Mouse (Mus musculus): ENCODE measurements around the gene Mrps18c. TPM values are rescaled to one million over a fixed set of nuclear protein-coding genes. Genes with fewer than 3 reads are reported as not detected.

Gene Mrps18c
- polyA plus RNA-seq, 1 experiment from 2014 or later, result 217 TPM

DNA sequence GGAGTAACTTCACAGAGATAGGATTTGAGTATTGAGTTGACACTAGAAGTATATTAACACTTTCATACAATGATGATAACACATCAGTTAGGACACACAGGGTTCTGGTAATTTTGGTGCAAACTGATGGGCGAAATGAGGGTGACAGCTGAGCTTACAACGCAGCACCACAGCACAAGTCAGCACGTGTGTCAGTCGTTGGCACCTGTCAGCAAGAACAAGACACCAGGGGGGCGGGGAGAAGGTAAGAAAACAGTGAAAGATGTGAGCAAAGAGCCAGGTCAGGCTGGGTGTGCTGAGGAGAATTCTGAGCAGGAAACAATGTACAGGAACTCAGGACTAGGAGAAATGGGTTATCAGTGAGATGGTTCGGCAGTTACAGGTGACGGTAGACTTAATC is 36.7 kb upstream of the Mrps18c start:
- no peak for DNase-seq (ENCODE audit: low spot score)
- no peak overlapping the region for H3K4me2 ChIP-seq (ENCODE audit: low read length)
- H3K9ac ChIP-seq (ENCODE audit: low read depth, low read length), result no peak overlapping the region
- H3K4me3 ChIP-seq (replicated peaks; ENCODE audit: low read depth, low read length), result no peak overlapping the region
- H3K27ac ChIP-seq, result no peak overlapping the region
- H3K36me3 ChIP-seq (ENCODE audit: insufficient read depth, low read length), result peaks cover 17% of the 10 kb centered on the region
- 93% methylated on average over 7 of the region's 7 CpGs for WGBS
- TF ChIP-seq CTCF (IDR thresholded peaks at IDR 0.05; ENCODE audit: low read depth), result no peak
- no peak for ATAC-seq (replicated peaks; ENCODE audit: low FRiP score, low read depth)
- no peaks in the 10 kb centered on the region for H3K27me3 ChIP-seq (ENCODE audit: insufficient read depth, low read length)
- H3K9me3 ChIP-seq (replicated peaks; ENCODE audit: low read length), result no peaks in the 10 kb centered on the region; the same call in 1 of the 2 replicates
- no peaks in the 10 kb centered on the region for H3K4me1 ChIP-seq (replicated peaks; ENCODE audit: insufficient read depth, low read length)

DNA sequence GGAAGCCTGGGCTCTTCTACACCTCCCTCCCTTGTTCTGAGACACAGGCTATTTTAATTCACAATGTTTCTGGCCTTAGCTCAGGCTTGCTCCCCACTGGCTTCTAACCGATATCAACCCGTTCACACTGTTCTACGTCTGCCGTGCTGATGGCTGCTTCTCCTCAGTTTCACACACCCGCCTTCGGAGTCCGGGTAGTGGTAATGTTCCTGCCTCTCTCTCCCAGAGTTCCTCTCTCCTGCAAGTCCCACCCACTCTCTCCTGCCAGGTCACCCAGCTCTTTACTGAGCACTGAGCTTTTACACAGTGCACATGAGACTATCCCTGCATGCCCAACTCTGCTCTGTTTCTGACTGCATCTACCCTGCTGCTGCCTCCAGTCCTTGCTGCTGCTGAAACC is 32.4 kb upstream of the Mrps18c start:
- Histone ChIP-seq H3K27ac (no peak overlapping the region), H3K9ac (ENCODE audit: low read depth, low read length) (no peak overlapping the region), H3K36me3 (ENCODE audit: insufficient read depth, low read length) (peaks cover 34% of the 10 kb centered on the region), H3K4me1 (replicated peaks; ENCODE audit: insufficient read depth, low read length) (no peaks in the 10 kb centered on the region), H3K27me3 (ENCODE audit: insufficient read depth, low read length) (no peaks in the 10 kb centered on the region), H3K9me3 (replicated peaks; ENCODE audit: low read length) (no peaks in the 10 kb centered on the region), H3K4me2 (ENCODE audit: low read length) (no peak overlapping the region), H3K4me3 (replicated peaks; ENCODE audit: low read depth, low read length) (no peak overlapping the region)
- ATAC-seq (replicated peaks; ENCODE audit: low FRiP score, low read depth) (no peak), DNase-seq (ENCODE audit: low spot score) (no peak)
- no peak for TF ChIP-seq CTCF (IDR thresholded peaks at IDR 0.05; ENCODE audit: low read depth)
- WGBS, result 91% methylated on average over 7 of the region's 7 CpGs

DNA sequence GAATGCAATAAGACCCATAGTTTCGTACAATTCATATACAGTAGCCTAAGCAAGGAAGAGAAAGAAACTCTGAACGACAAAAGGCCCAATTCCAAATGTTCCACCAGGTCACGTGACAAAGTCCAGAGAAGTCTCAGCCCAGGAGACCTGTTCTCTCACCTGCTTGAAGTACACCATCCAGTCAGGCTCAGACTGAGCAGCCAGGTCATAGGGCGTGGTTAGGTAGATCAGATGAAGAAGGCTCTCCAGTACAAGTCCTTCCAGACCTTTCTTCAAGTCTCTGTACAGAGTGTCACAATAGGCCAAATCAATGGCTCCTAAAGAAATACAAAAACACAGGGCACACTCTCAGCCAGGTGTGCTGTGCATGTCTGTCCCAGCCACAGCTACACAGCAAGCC is 26.9 kb upstream of the Mrps18c start:
- Histone ChIP-seq H3K4me2 (ENCODE audit: low read length) (no peak overlapping the region), H3K9me3 (replicated peaks; ENCODE audit: low read length) (no peaks in the 10 kb centered on the region), H3K4me3 (replicated peaks; ENCODE audit: low read depth, low read length) (no peak overlapping the region), H3K9ac (ENCODE audit: low read depth, low read length) (no peak overlapping the region), H3K36me3 (ENCODE audit: insufficient read depth, low read length) (peaks cover 24% of the 10 kb centered on the region; the same call in 1 of the 2 replicates), H3K27me3 (ENCODE audit: insufficient read depth, low read length) (no peaks in the 10 kb centered on the region), H3K27ac (no peak overlapping the region), H3K4me1 (replicated peaks; ENCODE audit: insufficient read depth, low read length) (no peaks in the 10 kb centered on the region)
- DNase-seq (ENCODE audit: low spot score) (no peak), ATAC-seq (replicated peaks; ENCODE audit: low FRiP score, low read depth) (no peak)
- 88% methylated on average over 4 of the region's 4 CpGs for WGBS
- TF ChIP-seq CTCF (IDR thresholded peaks at IDR 0.05; ENCODE audit: low read depth), result no peak

DNA sequence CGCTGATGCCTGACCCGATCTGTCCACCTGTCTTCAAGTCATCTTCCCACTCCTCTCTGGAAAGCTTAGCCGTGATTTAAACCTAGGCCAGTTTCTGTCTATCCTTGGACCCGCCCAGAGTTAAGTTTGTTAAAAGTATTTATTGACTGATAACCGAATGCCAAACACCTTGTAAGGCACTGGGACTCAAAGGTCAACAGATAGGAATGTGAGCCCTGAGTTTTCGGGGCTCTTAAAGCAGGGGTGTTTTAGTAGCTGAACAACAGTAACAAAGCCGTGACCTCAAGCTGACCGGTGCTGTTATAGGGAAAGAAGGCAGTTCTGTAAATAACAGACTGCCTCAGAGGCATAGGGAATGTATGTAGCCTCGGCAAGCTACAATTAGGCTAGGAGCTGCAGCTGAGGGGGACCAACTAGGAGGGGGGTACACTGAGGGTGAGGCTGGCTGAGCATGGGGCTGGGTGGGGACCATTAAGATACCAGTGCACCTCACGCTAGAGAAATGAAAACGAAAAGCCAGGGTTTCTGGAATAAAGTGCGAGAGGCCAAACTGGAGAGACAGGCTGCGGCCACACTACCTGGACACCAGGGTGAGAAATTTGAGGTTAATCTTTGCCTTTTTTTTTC is 22.5 kb upstream of the Mrps18c start:
- no peak for DNase-seq (ENCODE audit: low spot score)
- no peak overlapping the region for H3K27ac ChIP-seq
- H3K4me2 ChIP-seq (ENCODE audit: low read length), result no peak overlapping the region

DNA sequence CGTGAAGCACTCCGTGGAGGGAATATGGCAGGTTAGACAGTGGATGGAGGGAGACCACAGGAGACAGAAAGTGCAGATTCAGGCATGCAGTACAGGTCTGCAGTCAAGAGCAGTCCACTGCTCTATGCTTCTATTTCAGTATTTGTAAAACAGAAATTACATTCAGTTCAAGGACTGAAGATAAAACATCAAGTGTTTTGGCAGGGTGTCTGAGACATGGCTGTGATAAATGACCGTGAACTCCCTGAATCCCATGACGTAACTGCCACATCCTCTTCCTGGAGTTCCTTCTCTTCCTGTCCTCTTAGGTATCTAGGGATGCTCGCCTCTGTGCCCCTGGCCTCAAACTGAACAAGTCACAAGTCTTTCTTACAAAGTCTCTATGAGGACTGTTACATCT is 21.5 kb upstream of the Mrps18c start:
- Histone ChIP-seq H3K27ac (no peak overlapping the region), H3K9me3 (replicated peaks; ENCODE audit: low read length) (no peaks in the 10 kb centered on the region), H3K36me3 (ENCODE audit: insufficient read depth, low read length) (peaks cover 20% of the 10 kb centered on the region), H3K4me2 (ENCODE audit: low read length) (no peak overlapping the region), H3K4me3 (replicated peaks; ENCODE audit: low read depth, low read length) (no peak overlapping the region), H3K4me1 (replicated peaks; ENCODE audit: insufficient read depth, low read length) (no peaks in the 10 kb centered on the region), H3K27me3 (ENCODE audit: insufficient read depth, low read length) (no peaks in the 10 kb centered on the region), H3K9ac (ENCODE audit: low read depth, low read length) (no peak overlapping the region)
- TF ChIP-seq CTCF (IDR thresholded peaks at IDR 0.05; ENCODE audit: low read depth), result no peak
- DNase-seq (ENCODE audit: low spot score) (no peak), ATAC-seq (replicated peaks; ENCODE audit: low FRiP score, low read depth) (no peak)
- 92% methylated on average over 5 of the region's 5 CpGs for WGBS

More for the DNA sequence above, 22.5 kb upstream of the Mrps18c start:
- WGBS, result 89% methylated on average over 13 of the region's 13 CpGs
- ATAC-seq (replicated peaks; ENCODE audit: low FRiP score, low read depth), result no peak
- TF ChIP-seq CTCF (IDR thresholded peaks at IDR 0.05; ENCODE audit: low read depth), result no peak
- H3K27me3 ChIP-seq (ENCODE audit: insufficient read depth, low read length), result no peaks in the 10 kb centered on the region
- H3K9me3 ChIP-seq (replicated peaks; ENCODE audit: low read length), result no peaks in the 10 kb centered on the region
- H3K4me3 ChIP-seq (replicated peaks; ENCODE audit: low read depth, low read length), result no peak overlapping the region
- no peaks in the 10 kb centered on the region for H3K4me1 ChIP-seq (replicated peaks; ENCODE audit: insufficient read depth, low read length)
- peaks cover 22% of the 10 kb centered on the region for H3K36me3 ChIP-seq (ENCODE audit: insufficient read depth, low read length)
- H3K9ac ChIP-seq (ENCODE audit: low read depth, low read length), result no peak overlapping the region

DNA sequence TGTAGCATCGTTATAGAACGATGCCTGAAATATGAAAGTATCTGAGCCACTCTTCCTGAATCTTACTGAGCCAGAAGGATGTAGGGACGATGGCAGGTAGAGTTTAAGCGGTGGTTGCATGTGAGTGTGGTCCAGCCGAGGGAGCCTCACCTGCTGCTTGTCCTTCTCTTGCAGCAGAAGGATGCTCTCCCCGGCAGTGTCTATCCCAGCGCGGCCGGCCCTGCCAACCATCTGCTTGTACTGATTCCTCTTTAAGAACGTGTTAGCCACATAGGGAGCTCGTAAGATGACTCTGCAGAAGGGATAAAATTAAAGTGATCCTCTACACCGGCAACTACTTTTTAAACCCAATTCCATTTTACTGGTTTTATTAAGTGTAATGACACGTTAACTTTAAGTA is 19.4 kb upstream of the Mrps18c start:
- Histone ChIP-seq H3K27ac (no peak overlapping the region), H3K4me1 (replicated peaks; ENCODE audit: insufficient read depth, low read length) (no peaks in the 10 kb centered on the region), H3K4me3 (replicated peaks; ENCODE audit: low read depth, low read length) (no peak overlapping the region), H3K27me3 (ENCODE audit: insufficient read depth, low read length) (no peaks in the 10 kb centered on the region), H3K9me3 (replicated peaks; ENCODE audit: low read length) (no peaks in the 10 kb centered on the region), H3K9ac (ENCODE audit: low read depth, low read length) (no peak overlapping the region), H3K4me2 (ENCODE audit: low read length) (no peak overlapping the region), H3K36me3 (ENCODE audit: insufficient read depth, low read length) (peaks cover 20% of the 10 kb centered on the region)
- DNase-seq (ENCODE audit: low spot score), result no peak
- 97% methylated on average over 13 of the region's 13 CpGs for WGBS
- ATAC-seq (replicated peaks; ENCODE audit: low FRiP score, low read depth), result no peak
- TF ChIP-seq CTCF (IDR thresholded peaks at IDR 0.05; ENCODE audit: low read depth), result no peak

DNA sequence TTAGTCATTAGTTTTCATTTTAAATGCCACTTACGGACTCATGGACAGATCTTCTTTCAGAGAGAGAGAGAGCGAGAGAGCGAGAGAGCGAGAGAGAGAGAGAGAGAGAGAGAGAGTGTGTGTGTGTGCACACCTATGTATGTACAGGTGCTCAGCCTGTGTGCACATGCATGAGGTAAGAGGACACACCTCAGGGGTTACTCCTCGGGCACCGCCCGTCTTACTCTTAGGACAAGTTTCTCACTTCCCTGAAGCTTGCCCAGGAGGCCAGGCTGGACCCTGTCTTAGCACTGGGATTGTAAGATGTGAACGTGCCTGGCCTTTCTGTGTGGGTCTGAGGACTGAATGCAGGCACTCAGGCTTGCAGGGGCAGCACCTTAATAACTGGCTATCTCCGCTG is 10.9 kb upstream of the Mrps18c start:
- Histone ChIP-seq H3K4me2 (ENCODE audit: low read length) (no peak overlapping the region), H3K27ac (no peak overlapping the region), H3K4me3 (replicated peaks; ENCODE audit: low read depth, low read length) (no peak overlapping the region), H3K27me3 (ENCODE audit: insufficient read depth, low read length) (no peaks in the 10 kb centered on the region), H3K9me3 (replicated peaks; ENCODE audit: low read length) (no peaks in the 10 kb centered on the region), H3K9ac (ENCODE audit: low read depth, low read length) (no peak overlapping the region), H3K4me1 (replicated peaks; ENCODE audit: insufficient read depth, low read length) (no peaks in the 10 kb centered on the region), H3K36me3 (ENCODE audit: insufficient read depth, low read length) (peaks cover 27% of the 10 kb centered on the region; the same call in 1 of the 2 replicates)
- 89% methylated on average over 9 of the region's 9 CpGs for WGBS
- DNase-seq (ENCODE audit: low spot score) (no peak), ATAC-seq (replicated peaks; ENCODE audit: low FRiP score, low read depth) (no peak)
- TF ChIP-seq CTCF (IDR thresholded peaks at IDR 0.05; ENCODE audit: low read depth), result no peak
